Mouse (Mus musculus) myocyte (in vitro differentiated cells): Measurements from ENCODE around the gene Iqgap2.

Experiments used
- E2F4 ChIP-seq: IDR thresholded peaks from one replicate; pipeline ENCODE4 v1.6.1; 2011; ENCODE audit warnings: mild to moderate bottlenecking, control low read depth, moderate library complexity; ENCODE audit not compliant: insufficient read depth
- MAX ChIP-seq: IDR thresholded peaks from one replicate; pipeline ENCODE4 v1.6.1; 2011; ENCODE audit warnings: low read depth, mild to moderate bottlenecking, control low read depth
- MYOD1 ChIP-seq, 3 experiments: IDR thresholded peaks; one replicate each; pipeline ENCODE4 v1.6.1; 2011; ENCODE audit warnings: control low read depth in 2 of 3, low read depth in 2 of 3, mild to moderate bottlenecking in 2 of 3, moderate library complexity in 1 of 3; ENCODE audit not compliant: insufficient read length in 2 of 3, control insufficient read depth in 1 of 3
- MYOG ChIP-seq, 3 experiments: IDR thresholded peaks; one replicate each; pipeline ENCODE4 v1.6.1; 2011; ENCODE audit warnings: control low read depth in 2 of 3, low read depth in 2 of 3, mild to moderate bottlenecking in 2 of 3; ENCODE audit not compliant: insufficient read length in 2 of 3, control insufficient read depth in 1 of 3, insufficient read depth in 1 of 3
- POLR2A ChIP-seq: IDR thresholded peaks from one replicate; pipeline ENCODE4 v1.6.1; 2011; ENCODE audit warnings: low read depth, mild to moderate bottlenecking, control low read depth, moderate library complexity; ENCODE audit not compliant: insufficient read length
- TCF3 ChIP-seq: IDR thresholded peaks from one replicate; pipeline ENCODE4 v1.6.1; 2011; ENCODE audit warnings: low read depth, control low read depth; ENCODE audit not compliant: insufficient read length
- USF1 ChIP-seq: IDR thresholded peaks from one replicate; pipeline ENCODE4 v1.6.1; 2011; ENCODE audit warnings: low read depth, mild to moderate bottlenecking, control low read depth, moderate library complexity

- TF ChIP-seq POLR2A (no peak), USF1 (no peak), MYOG (IDR thresholded peaks at IDR 0.05; ENCODE audit: control insufficient read depth in 1 of 3, insufficient read depth in 1 of 3, insufficient read length in 2 of 3, low read depth in 2 of 3) (no peak), MYOD1 (IDR thresholded peaks at IDR 0.05; ENCODE audit: control insufficient read depth in 1 of 3, insufficient read length in 2 of 3, low read depth in 2 of 3) (no peak), E2F4 (no peak), MAX (no peak), TCF3 (no peak)
These were observed 261.0 kb downstream of the Iqgap2 start for GRCm38 (mm10) chr13:95630747-95631146.
